Mouse (Mus musculus): ENCODE measurements around the gene Mybbp1a. TPM values are rescaled to one million over a fixed set of nuclear protein-coding genes. Genes with fewer than 3 reads are reported as not detected.

The Mybbp1a gene
- polyA plus RNA-seq, 1 experiment from 2014 or later, result 69.6 TPM

Other genes with a start within 250 kb of the Mybbp1a start
- 0.75 and 0.79 TPM in 2 replicates for gene Gm43951, start 234.5 kb upstream of the Mybbp1a start, polyA plus RNA-seq (2015; fragmentation: Nextera tagmentation; extraction: Ambion mirVana)
- 17.8 and 19.9 TPM in 2 replicates for gene 4933427D14Rik, start 233.9 kb upstream of the Mybbp1a start, polyA plus RNA-seq (2015; fragmentation: Nextera tagmentation; extraction: Ambion mirVana)
- 169 and 198 TPM in 2 replicates for gene Txndc17, start 233.8 kb upstream of the Mybbp1a start, polyA plus RNA-seq (2015; fragmentation: Nextera tagmentation; extraction: Ambion mirVana)
- 66.5 and 66.9 TPM in 2 replicates for gene Med31, start 225.8 kb upstream of the Mybbp1a start, polyA plus RNA-seq (2015; fragmentation: Nextera tagmentation; extraction: Ambion mirVana)
- 0.61 and 0.96 TPM in 2 replicates for gene Slc13a5, start 174.1 kb upstream of the Mybbp1a start, polyA plus RNA-seq (2015; fragmentation: Nextera tagmentation; extraction: Ambion mirVana)
- gene Xaf1, start 139.7 kb upstream of the Mybbp1a start, polyA plus RNA-seq (2015; fragmentation: Nextera tagmentation; extraction: Ambion mirVana), result 2.3 and 2.4 TPM in 2 replicates
- not detected in 2 replicates for gene Fbxo39, start 126.9 kb upstream of the Mybbp1a start, polyA plus RNA-seq (2015; fragmentation: Nextera tagmentation; extraction: Ambion mirVana)
- 7.0 and 7.3 TPM in 2 replicates for gene Tekt1, start 78.9 kb upstream of the Mybbp1a start, polyA plus RNA-seq (2015; fragmentation: Nextera tagmentation; extraction: Ambion mirVana)
- gene Smtnl2, start 29.6 kb upstream of the Mybbp1a start, polyA plus RNA-seq (2015; fragmentation: Nextera tagmentation; extraction: Ambion mirVana), result 8.9 and 10.5 TPM in 2 replicates
- not detected in 2 replicates for gene Ggt6, start 5.8 kb upstream of the Mybbp1a start, polyA plus RNA-seq (2015; fragmentation: Nextera tagmentation; extraction: Ambion mirVana)
- 9.1 and 10.8 TPM in 2 replicates for gene Spns2, start 48.5 kb downstream of the Mybbp1a start, polyA plus RNA-seq (2015; fragmentation: Nextera tagmentation; extraction: Ambion mirVana)
- 0.04 TPM in 1 of 2 replicates, not detected in the other for gene Spns3, start 109.2 kb downstream of the Mybbp1a start, polyA plus RNA-seq (2015; fragmentation: Nextera tagmentation; extraction: Ambion mirVana)
- 108 and 121 TPM in 2 replicates for gene Ube2g1, start 165.9 kb downstream of the Mybbp1a start, polyA plus RNA-seq (2015; fragmentation: Nextera tagmentation; extraction: Ambion mirVana)
- 20.5 and 21.8 TPM in 2 replicates for gene Ankfy1, start 248.7 kb downstream of the Mybbp1a start, polyA plus RNA-seq (2015; fragmentation: Nextera tagmentation; extraction: Ambion mirVana)

All from neural tube, embryonic 13.5 days (tissue).